Mouse (Mus musculus) embryonic facial prominence, embryonic 11.5 days (tissue): ENCODE data around the gene Iah1. TPM values are rescaled to one million over a fixed set of nuclear protein-coding genes. Genes with fewer than 3 reads are reported as not detected.

Source experiments
- ATAC-seq: fragments of 200-750 bp; cut with Nextera tagmentation; replicated peaks from 2 replicates; pipeline ENCODE4 v1.8.0; 2017; ENCODE audit warnings: low read depth; ENCODE audit not compliant: insufficient number of reproducible peaks, low FRiP score, low TSS enrichment
- DNase-seq: peaks from one replicate; pipeline ENCODE4 v3.0.0-alpha.2; 2015; ENCODE audit warnings: low spot score
- H3K27ac ChIP-seq: fragments of 300-500 bp; sonication (generic); replicated peaks from 2 replicates; pipeline ENCODE4 v1.5.1; 2014; ENCODE audit warnings: mild to moderate bottlenecking, low read depth, low read length, control low read depth
- H3K27me3 ChIP-seq: fragments of 300-500 bp; sonication (generic); 2 replicates; pipeline ENCODE4 v1.6.1; 2014; ENCODE audit warnings: mild to moderate bottlenecking, low read length, moderate library complexity, mixed read lengths; ENCODE audit not compliant: control insufficient read depth, insufficient read depth
- H3K36me3 ChIP-seq: fragments of 300-500 bp; sonication (generic); replicated peaks from 2 replicates; pipeline ENCODE4 v1.6.1; 2014; ENCODE audit warnings: low read depth, mild to moderate bottlenecking, low read length, moderate library complexity, mixed read lengths; ENCODE audit not compliant: control insufficient read depth, insufficient read depth
- H3K4me1 ChIP-seq: fragments of 300-500 bp; sonication (generic); 2 replicates; pipeline ENCODE4 v1.6.1; 2014; ENCODE audit warnings: low read length, mixed read lengths; ENCODE audit not compliant: control insufficient read depth, insufficient read depth
- H3K4me2 ChIP-seq: fragments of 300-500 bp; sonication (generic); 2 replicates; pipeline ENCODE4 v1.6.1; 2014; ENCODE audit warnings: low read depth, mild to moderate bottlenecking, control low read depth, low read length, moderate library complexity
- H3K4me3 ChIP-seq: fragments of 300-500 bp; sonication (generic); 2 replicates; pipeline ENCODE4 v1.5.1; 2014; ENCODE audit warnings: low read depth, low read length, control low read depth
- H3K9ac ChIP-seq: fragments of 300-500 bp; sonication (generic); replicated peaks from 2 replicates; pipeline ENCODE4 v1.6.1; 2014; ENCODE audit warnings: mild to moderate bottlenecking, control low read depth, low read length
- H3K9me3 ChIP-seq: fragments of 300-500 bp; sonication (generic); replicated peaks from 2 replicates; pipeline ENCODE4 v1.6.1; 2016; ENCODE audit warnings: mild to moderate bottlenecking, low read length, inconsistent platforms, mixed read lengths; ENCODE audit not compliant: control insufficient read depth
- WGBS: fragments of 180-500 bp; shearing (Covaris S2); extraction: QIAGEN DNeasy Blood & Tissue Kit; methylation state at CpG from one replicate; pipeline ENCODE4 v1.1.7; 2014; 5-methylcytosine and 5-hydroxymethylcytosine counted together
- polyA plus RNA-seq: library from polyadenylated mRNA; unstranded; fragments of >200 nt; fragmentation: Nextera tagmentation; extraction: Ambion mirVana; gene quantifications from 2 replicates; pipeline ENCODE4 v1.2.1, GENCODE M21; 2014

The Iah1 gene
- polyA plus RNA-seq, 1 experiment from 2014 or later: 60.8 TPM

DNA sequence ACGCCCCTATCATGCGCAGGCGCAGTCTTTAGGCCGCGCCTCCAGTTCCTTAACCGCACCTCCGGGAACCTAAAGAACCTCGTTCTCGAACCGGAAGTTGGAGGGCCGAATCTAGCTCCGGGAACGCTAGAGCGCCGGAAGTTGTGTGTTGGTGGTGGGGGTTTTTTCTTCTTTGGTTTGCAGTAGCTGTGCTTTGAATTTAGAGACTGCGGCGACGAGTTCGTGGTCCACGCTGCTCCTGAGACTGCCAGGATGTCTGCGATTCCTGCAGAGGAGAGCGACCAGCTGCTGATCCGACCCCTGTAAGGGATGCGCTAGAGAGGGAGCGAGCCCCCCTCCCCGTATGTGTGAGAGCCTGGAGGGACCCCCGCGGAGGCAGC, 30.0 kb upstream of the Iah1 start, which contains the start of gene Itgb1bp1:
TSS of gene Itgb1bp1 (minus strand) at position 42 of the 380 bp plus-strand sequence.
- DNase-seq: peak; percentile 99
- H3K4me2 ChIP-seq: peak within 1 kb of the TSS; percentile 47
- peak within 1 kb of the TSS; percentile 57 for H3K27ac ChIP-seq
- under 1% methylated on average over 26 of the region's 28 CpGs for WGBS
- H3K4me3 ChIP-seq: peak within 1 kb of the TSS; percentile 61
- H3K9me3 ChIP-seq: no peaks in the 10 kb centered on the region
- H3K36me3 ChIP-seq: no peaks in the 10 kb centered on the region
- ATAC-seq: no peak
- H3K4me1 ChIP-seq: no peaks in the 10 kb centered on the region
- H3K27me3 ChIP-seq: no peaks in the 10 kb centered on the region
- peak within 1 kb of the TSS; percentile 81 for H3K9ac ChIP-seq

DNA sequence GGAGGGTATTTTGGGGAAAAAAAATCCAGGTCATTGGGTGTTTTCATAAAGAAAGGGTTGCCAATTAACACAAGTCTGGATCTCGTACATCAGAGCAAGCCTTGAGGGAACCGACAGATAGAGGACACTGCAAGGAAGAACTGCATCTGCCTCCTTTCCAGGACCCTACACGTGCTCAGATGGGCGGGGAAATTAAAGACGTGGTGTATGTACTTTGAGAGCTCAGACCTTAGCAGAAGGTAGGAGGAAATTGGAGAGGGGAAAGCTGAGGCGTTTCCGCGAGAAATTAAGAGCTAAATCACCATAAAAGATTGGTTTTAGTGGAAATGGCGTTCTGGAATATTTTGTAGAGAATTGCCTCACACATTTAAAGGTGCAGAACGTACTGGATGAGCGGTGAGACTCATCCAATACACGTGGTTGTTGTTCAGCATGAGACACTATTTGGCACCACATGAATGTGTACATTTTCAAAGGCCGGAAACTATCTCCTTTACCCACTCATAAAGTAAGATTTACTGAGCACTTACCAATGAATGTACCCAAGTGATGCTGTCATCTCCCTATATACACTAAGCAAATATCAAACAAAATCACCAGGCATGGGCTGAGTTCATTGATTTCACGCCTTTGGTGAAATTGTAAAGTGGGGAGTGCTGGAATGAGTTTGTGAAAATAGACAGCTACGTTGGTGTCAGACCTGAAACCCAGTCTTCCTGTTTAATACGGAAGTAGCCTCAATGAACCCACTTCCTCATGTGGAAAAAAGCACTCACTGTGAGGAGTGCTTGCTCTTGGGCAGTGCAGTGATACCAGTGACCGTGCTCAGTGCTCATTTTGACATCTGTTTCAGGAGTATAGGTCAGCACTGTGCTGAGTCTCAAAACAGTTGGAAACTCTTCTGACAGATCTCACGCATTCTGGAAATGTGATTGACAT, 29.2 kb upstream of the Iah1 start:
- Histone ChIP-seq H3K36me3 (no peaks in the 10 kb centered on the region), H3K9me3 (no peaks in the 10 kb centered on the region), H3K27me3 (no peaks in the 10 kb centered on the region), H3K27ac (peak overlapping the region; percentile 57), H3K4me2 (peak overlapping the region; percentile 47), H3K4me3 (peak overlapping the region; percentile 61), H3K4me1 (no peaks in the 10 kb centered on the region), H3K9ac (peak overlapping the region; percentile 73)
- peak; percentile 21 for DNase-seq
- no peak for ATAC-seq
- WGBS: 37% methylated on average over 18 of the region's 18 CpGs

DNA sequence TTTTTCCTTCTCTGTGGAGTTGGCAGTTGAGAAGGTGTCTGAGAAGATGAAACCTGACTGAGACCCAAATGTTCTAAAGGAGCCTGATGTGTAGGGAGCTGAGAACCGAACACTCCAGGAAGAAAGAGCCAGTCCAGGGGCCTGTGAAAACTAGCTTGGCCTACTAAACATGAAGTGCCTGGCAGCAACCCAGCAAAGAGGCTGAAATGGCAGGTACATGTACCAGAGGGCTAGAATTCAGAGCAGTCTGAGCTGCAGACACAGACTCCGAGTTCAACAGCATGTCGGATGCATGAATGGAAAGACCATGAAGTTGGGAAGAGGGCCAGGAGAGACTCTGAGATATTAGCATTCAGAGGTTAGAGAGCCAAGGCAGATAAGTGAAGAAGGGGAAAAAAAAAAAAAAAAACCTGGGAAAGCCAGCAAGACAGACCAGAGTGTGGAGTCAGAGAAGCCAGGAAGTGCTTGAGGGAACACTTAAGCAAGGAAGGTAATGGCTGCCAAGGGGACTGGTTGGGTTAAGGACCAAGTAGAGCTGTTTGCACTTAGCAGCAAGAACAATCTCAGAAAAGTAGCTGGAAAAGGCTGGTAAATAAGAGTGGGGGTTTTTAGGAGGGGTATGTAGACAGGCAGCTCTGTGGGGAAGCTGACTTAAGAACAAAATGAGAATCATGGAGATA, 27.3 kb upstream of the Iah1 start:
- H3K9ac ChIP-seq: no peak overlapping the region
- no peak overlapping the region for H3K4me2 ChIP-seq
- H3K27ac ChIP-seq: no peak overlapping the region
- DNase-seq: no peak
- H3K9me3 ChIP-seq: no peaks in the 10 kb centered on the region
- no peaks in the 10 kb centered on the region for H3K27me3 ChIP-seq
- no peak for ATAC-seq
- 96% methylated on average over 3 of the region's 3 CpGs for WGBS
- H3K4me1 ChIP-seq: no peaks in the 10 kb centered on the region
- no peaks in the 10 kb centered on the region; the same call in 1 of the 2 replicates for H3K36me3 ChIP-seq
- H3K4me3 ChIP-seq: no peak overlapping the region

DNA sequence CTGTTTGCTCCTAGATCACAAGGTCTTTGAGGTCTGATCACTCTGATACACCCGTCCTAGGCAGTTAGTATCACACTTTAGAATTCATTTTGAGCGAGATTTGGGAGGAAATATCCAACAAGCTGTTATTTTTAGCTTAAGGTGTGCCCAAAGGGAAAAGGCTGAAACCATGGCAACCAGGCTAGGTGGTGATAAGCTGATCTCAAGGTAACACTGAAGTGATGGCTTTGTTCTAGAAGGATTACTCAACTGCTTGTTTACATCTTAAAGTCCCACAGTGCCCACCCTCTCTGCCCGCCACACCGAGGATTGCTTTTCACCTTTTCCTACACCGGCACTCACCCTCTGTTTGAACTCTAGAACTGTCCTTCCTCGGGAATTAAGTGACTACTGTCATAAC, 26.5 kb upstream of the Iah1 start:
- H3K27ac ChIP-seq: no peak overlapping the region
- no peaks in the 10 kb centered on the region; the same call in 1 of the 2 replicates for H3K36me3 ChIP-seq
- no peak overlapping the region for H3K4me2 ChIP-seq
- H3K9me3 ChIP-seq: no peaks in the 10 kb centered on the region
- no peak overlapping the region for H3K4me3 ChIP-seq
- no peaks in the 10 kb centered on the region for H3K4me1 ChIP-seq
- ATAC-seq (no peak), DNase-seq (no peak)
- no peak overlapping the region for H3K9ac ChIP-seq
- 89% methylated on average over 6 of the region's 6 CpGs for WGBS
- H3K27me3 ChIP-seq: no peaks in the 10 kb centered on the region

DNA sequence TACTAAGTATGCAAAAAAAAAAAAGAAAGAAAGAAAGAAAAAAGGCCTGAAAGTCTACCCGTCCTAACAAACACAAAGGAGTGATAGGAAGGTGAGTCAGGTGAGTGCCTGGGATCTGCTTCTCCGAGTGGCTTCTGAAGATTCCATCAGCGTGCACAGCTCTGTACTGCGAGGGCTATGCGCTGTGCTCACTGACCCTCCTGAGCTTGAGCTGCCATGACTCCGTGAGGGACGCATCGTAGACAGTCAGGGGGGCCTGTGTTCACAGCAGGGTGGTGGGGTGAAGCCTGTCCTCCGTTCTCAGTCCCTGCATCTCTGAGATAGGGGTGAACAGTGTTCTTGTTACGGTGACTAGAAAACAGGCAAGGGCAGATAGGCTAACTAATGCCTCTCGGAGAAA, 17.3 kb upstream of the Iah1 start:
- H3K36me3 ChIP-seq: peaks cover 8% of the 10 kb centered on the region
- no peaks in the 10 kb centered on the region for H3K9me3 ChIP-seq
- WGBS: 92% methylated on average over 11 of the region's 11 CpGs
- no peak for DNase-seq
- no peak overlapping the region for H3K9ac ChIP-seq
- no peak for ATAC-seq
- H3K4me2 ChIP-seq: no peak overlapping the region
- H3K27me3 ChIP-seq: no peaks in the 10 kb centered on the region
- no peaks in the 10 kb centered on the region for H3K4me1 ChIP-seq
- no peak overlapping the region for H3K27ac ChIP-seq
- H3K4me3 ChIP-seq: no peak overlapping the region

DNA sequence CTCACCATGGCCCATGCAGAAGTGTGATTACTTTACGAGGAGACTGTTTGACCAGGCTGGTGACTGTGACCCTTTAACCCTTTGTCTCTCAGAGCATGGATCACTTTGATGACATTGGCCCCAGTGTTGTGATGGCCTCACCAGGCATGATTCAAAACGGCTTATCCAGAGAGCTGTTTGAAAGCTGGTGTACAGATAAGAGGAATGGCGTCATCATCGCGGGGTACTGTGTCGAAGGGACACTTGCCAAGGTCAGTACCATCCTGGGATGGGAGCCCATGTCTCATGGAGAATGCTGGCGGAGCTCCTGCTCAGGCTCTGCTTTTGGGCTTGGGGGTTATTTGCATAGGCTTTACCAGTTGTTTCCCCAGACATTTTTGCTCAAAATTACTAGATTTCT, 14.9 kb upstream of the Iah1 start:
- ATAC-seq (no peak), DNase-seq (no peak)
- Histone ChIP-seq H3K9me3 (no peaks in the 10 kb centered on the region), H3K4me1 (no peaks in the 10 kb centered on the region), H3K4me3 (no peak overlapping the region), H3K4me2 (no peak overlapping the region), H3K36me3 (peaks cover 14% of the 10 kb centered on the region), H3K27ac (no peak overlapping the region), H3K27me3 (no peaks in the 10 kb centered on the region), H3K9ac (no peak overlapping the region)
- 91% methylated on average over 7 of the region's 7 CpGs for WGBS

DNA sequence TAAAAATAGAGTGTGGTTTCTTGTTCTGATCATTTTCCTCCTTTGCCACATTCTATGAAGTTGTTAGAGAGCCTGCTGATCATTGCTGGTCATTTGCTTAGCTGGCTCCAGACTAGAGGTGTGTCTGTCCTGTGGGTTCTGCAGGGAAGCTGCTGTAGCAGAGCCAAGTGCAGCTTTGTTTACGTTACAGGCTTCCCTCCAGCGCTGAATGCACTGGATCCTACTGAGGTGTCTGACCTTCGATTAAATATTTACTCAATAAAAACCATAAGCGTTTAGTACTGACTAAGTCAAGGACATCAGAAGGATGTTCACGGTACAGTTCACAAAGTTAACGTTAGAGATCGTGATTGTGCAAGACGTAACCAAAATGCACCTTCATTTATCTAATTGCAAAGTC, 14.3 kb upstream of the Iah1 start:
- 90% methylated on average over 8 of the region's 8 CpGs for WGBS
- no peaks in the 10 kb centered on the region for H3K9me3 ChIP-seq
- H3K36me3 ChIP-seq: peaks cover 14% of the 10 kb centered on the region
- ATAC-seq (no peak), DNase-seq (no peak)
- no peak overlapping the region for H3K4me2 ChIP-seq
- no peak overlapping the region for H3K9ac ChIP-seq
- H3K4me3 ChIP-seq: no peak overlapping the region
- H3K27ac ChIP-seq: no peak overlapping the region
- no peaks in the 10 kb centered on the region for H3K27me3 ChIP-seq
- H3K4me1 ChIP-seq: no peaks in the 10 kb centered on the region

DNA sequence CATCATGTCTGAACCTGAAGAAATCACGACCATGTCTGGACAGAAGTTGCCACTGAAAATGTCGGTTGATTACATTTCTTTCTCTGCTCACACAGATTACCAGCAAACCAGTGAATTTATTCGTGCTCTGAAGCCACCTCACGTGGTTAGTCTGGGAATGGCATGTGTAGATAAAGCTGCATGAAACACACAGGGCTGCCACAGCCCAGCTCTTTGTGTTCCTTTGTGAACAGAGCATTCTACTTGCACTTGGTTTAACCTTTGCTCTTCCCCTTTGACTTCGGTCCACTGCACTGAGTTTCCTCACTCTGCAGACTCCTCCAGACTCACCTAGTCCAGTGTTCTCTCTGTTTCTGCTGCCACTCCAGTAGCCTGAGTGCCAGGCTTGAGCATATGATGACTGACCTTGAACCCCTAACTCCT, 13.8 kb upstream of the Iah1 start:
- ATAC-seq (no peak), DNase-seq (no peak)

More for the DNA sequence above, 13.8 kb upstream of the Iah1 start:
- no peaks in the 10 kb centered on the region for H3K4me1 ChIP-seq
- WGBS: 84% methylated on average over 5 of the region's 5 CpGs
- peaks cover 16% of the 10 kb centered on the region for H3K36me3 ChIP-seq
- no peak overlapping the region for H3K27ac ChIP-seq
- H3K27me3 ChIP-seq: no peaks in the 10 kb centered on the region
- H3K4me3 ChIP-seq: no peak overlapping the region
- no peak overlapping the region for H3K9ac ChIP-seq
- no peaks in the 10 kb centered on the region for H3K9me3 ChIP-seq
- no peak overlapping the region for H3K4me2 ChIP-seq
